Mouse (Mus musculus): ENCODE data around the gene Mrps12. TPM values are rescaled to one million over a fixed set of nuclear protein-coding genes. Genes with fewer than 3 reads are reported as not detected.
A peak's percentile ranks its signal among the peaks of the same experiment; 100 is the strongest.

Gene Mrps12
- polyA plus RNA-seq, 1 experiment from 2014 or later = 112 TPM

DNA sequence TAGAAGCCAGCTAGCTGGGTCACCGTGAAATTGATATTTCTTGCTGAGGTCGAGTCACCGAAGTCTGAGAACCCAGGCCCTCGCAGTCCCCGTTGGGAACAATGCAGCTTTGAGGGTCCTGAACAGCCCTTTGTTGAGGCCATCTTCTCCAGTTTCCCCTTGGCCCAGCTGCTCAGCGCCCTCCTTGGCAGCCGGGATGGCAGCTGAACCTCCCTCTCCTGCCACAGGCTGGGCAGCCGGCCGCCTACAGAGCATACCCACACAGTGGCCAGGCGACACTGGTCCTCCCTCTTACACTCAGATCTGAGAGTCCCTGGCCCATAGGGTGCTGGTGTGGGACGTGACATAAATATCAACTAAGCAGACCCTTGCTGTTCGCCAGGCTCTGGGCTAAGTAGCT is 32.5 kb upstream of the Mrps12 start:
- H3K27me3 ChIP-seq = no peaks in the 10 kb centered on the region
- ATAC-seq = peak; percentile 77
- H3K4me2 ChIP-seq (replicated peaks) = no peak overlapping the region
- peaks cover 42% of the 10 kb centered on the region for H3K36me3 ChIP-seq
- H3K9me3 ChIP-seq = no peaks in the 10 kb centered on the region
- H3K27ac ChIP-seq = peak overlapping the region; percentile 45; the same call in 1 of the 2 replicates
- H3K4me3 ChIP-seq (replicated peaks) = no peak overlapping the region
- peaks cover 6% of the 10 kb centered on the region; the same call in 1 of the 2 replicates for H3K4me1 ChIP-seq (replicated peaks)
- WGBS = 59% methylated on average over 12 of the region's 12 CpGs
- no peak overlapping the region for H3K9ac ChIP-seq (replicated peaks)

DNA sequence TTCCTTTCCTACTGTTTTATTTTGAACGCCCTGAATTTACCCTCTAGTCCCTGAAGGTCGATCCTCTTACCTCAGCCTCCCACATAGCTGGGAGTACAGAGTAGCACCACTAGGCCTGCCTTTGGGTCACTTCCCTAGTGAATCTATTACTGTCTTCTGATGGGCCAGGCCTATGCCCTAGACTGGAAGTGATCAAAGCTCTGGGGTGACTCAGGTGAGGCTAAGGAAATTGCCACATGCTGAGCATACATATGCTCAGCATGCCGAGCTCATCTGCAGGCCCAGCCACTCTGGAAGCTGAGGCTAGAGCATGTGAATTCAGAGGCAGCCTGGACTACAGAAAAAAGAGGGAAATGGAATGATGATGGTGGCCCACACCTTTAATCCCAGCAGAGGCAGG is 31.5 kb upstream of the Mrps12 start:
- Histone ChIP-seq H3K9me3 (no peaks in the 10 kb centered on the region), H3K4me2 (replicated peaks) (no peak overlapping the region), H3K4me1 (replicated peaks) (peaks cover 15% of the 10 kb centered on the region), H3K4me3 (replicated peaks) (no peak overlapping the region), H3K36me3 (peaks cover 38% of the 10 kb centered on the region), H3K27me3 (no peaks in the 10 kb centered on the region), H3K27ac (no peak overlapping the region), H3K9ac (replicated peaks) (0 out of 2 replicates have a peak overlapping the region, but pooled peaks have one; percentile 1)
- 77% methylated on average over 3 of the region's 3 CpGs for WGBS
- ATAC-seq = no peak

DNA sequence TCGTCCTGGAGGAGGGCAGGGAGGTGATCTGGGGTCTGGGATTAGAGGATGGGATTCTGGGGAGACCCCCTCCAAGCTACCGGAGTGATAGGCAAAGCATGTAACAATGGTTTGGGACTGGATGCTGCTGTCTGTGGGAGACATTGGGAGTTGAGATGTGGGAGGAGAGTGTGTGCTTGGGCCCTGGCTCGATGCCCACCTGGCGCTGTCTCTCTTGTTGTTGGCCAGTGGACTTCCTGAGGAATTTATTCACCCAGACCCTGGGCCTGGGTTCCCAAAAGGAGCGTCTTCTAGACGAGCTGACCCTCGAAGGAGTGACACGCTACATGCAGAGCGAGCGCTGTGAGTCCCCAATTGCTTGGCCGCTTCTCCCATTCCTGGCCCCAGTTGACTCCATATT is 30.2 kb upstream of the Mrps12 start:
- no peaks in the 10 kb centered on the region for H3K9me3 ChIP-seq
- no peak overlapping the region for H3K4me2 ChIP-seq (replicated peaks)
- peaks cover 30% of the 10 kb centered on the region for H3K36me3 ChIP-seq
- no peaks in the 10 kb centered on the region for H3K27me3 ChIP-seq
- WGBS = 89% methylated on average over 11 of the region's 11 CpGs
- no peak overlapping the region for H3K4me3 ChIP-seq (replicated peaks)
- H3K27ac ChIP-seq = no peak overlapping the region
- no peak overlapping the region for H3K9ac ChIP-seq (replicated peaks)
- no peak for ATAC-seq
- H3K4me1 ChIP-seq (replicated peaks) = peaks cover 27% of the 10 kb centered on the region

DNA sequence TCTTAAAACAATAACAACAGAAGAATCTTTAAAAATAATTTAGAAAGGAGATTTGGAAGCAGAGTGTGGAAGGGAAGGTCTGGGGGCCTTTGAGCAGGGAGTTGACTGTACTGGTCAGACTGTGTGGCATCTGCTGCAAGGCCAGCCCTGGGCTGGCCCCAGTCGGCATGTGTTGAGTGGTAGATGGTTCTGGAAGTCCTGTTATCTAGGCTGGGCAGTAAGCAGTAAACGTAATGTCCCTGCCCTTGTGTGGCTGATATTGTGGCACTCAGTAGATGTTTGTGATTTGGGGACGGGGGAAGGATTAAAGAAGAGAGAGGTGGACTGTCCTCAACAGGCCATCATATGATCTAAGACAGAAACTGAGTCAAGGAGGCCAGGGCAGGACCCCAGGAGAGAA is 28.7 kb upstream of the Mrps12 start:
- Histone ChIP-seq H3K9ac (replicated peaks) (no peak overlapping the region), H3K27me3 (no peaks in the 10 kb centered on the region), H3K27ac (no peak overlapping the region), H3K4me3 (replicated peaks) (no peak overlapping the region), H3K4me1 (replicated peaks) (peaks cover 34% of the 10 kb centered on the region), H3K36me3 (peaks cover 23% of the 10 kb centered on the region; the same call in 1 of the 2 replicates), H3K4me2 (replicated peaks) (no peak overlapping the region), H3K9me3 (no peaks in the 10 kb centered on the region)
- ATAC-seq = no peak
- 94% methylated on average over 3 of the region's 3 CpGs for WGBS

DNA sequence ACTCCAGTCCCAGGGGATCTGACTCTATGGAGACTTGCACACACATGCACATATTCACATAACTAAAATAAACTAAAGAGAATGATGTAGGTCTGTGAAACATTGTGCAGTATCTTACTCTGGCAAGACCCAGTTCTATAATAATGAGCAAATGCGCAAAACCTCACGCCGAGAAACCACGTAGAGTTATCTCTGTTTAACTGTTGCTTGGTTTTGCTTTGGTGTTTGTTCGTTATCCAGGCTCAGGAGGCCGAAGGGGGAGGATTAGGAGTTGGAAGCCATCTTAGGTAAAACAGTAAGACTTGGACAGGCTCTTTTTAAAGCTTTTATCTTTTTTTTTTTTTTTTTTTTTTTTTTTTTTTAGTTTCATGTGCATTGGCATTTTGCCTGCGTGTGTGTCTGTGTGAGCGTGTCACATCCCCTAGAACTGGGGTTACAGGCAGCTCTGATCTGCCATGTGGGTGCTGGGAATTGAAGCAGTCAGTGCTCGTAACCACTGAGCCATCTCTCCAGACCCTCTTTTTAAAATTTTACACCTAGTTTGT is 27.9 kb upstream of the Mrps12 start:
- 92% methylated on average over 9 of the region's 9 CpGs for WGBS
- H3K9ac ChIP-seq (replicated peaks) = no peak overlapping the region
- peaks cover 41% of the 10 kb centered on the region for H3K4me1 ChIP-seq (replicated peaks)
- H3K27me3 ChIP-seq = no peaks in the 10 kb centered on the region
- H3K27ac ChIP-seq = no peak overlapping the region
- H3K36me3 ChIP-seq = peaks cover 16% of the 10 kb centered on the region; the same call in 1 of the 2 replicates
- H3K4me2 ChIP-seq (replicated peaks) = no peak overlapping the region
- no peak overlapping the region for H3K4me3 ChIP-seq (replicated peaks)
- no peak for ATAC-seq
- H3K9me3 ChIP-seq = no peaks in the 10 kb centered on the region

DNA sequence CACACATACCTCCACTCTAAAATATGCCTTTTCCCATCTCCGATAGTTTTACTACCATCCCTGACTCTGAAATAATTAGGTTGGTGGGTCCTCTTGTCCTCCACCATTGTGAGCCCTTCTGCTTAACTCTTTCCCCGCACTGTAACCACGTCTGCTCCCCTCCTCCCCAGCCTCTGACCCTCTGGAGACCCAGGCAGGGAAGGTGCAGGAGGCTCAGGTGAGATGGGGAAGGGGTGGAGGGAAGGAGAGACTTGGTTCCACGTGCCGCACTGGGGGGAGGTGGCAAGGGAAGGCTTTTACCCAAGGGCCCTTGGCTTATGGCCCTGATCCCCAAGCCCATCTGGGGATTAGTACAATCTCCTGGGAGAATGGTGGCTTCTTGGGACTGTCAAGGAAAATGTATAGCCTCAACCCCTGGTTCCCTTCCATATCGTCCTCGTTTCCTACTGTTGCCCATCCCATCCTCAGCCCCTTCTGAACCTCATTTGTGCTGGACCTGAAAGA is 25.9 kb upstream of the Mrps12 start, which contains the start of gene Nfkbib:
TSS of gene Nfkbib (minus strand) at position 51 of the 504 bp plus-strand sequence.
- H3K9ac ChIP-seq (replicated peaks) = peak within 1 kb of the TSS; percentile 76
- no peaks in the 10 kb centered on the region for H3K27me3 ChIP-seq
- no peaks in the 10 kb centered on the region for H3K9me3 ChIP-seq
- WGBS = 71% methylated on average over 7 of the region's 7 CpGs
- H3K4me2 ChIP-seq (replicated peaks) = peak within 1 kb of the TSS; percentile 71
- peaks cover 36% of the 10 kb centered on the region for H3K4me1 ChIP-seq (replicated peaks)
- peak within 1 kb of the TSS; percentile 75 for H3K4me3 ChIP-seq (replicated peaks)
- H3K36me3 ChIP-seq = peaks cover 12% of the 10 kb centered on the region
- H3K27ac ChIP-seq = no peak within 1 kb of the TSS; the same call in 1 of the 2 replicates
- ATAC-seq = no peak

DNA sequence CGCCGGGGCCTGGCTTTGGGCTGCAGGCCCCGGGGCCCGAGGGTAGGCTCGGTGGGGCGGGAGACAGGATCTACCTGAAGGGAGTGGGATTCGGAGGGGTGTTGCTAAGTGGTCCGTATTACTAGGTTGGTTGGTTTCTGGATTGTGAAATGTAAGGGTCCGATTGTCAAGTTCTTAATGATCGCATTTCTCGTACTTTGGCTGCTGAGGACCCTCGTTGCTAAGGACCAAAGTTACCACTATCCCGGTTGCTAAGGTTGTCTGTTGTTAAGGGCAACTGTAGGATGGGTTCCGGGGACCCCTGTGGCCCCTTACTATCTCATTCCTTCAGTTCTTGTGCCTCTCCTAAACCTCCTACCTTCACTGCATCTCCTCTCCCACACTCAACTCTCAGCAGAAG is 25.3 kb upstream of the Mrps12 start:
- H3K9me3 ChIP-seq = no peaks in the 10 kb centered on the region
- H3K36me3 ChIP-seq = peaks cover 11% of the 10 kb centered on the region
- H3K9ac ChIP-seq (replicated peaks) = peak overlapping the region; percentile 76
- 3% methylated on average over 14 of the region's 14 CpGs for WGBS
- H3K4me1 ChIP-seq (replicated peaks) = peaks cover 36% of the 10 kb centered on the region
- H3K4me3 ChIP-seq (replicated peaks) = peak overlapping the region; percentile 75
- peak; percentile 28 for ATAC-seq
- peak overlapping the region; percentile 71 for H3K4me2 ChIP-seq (replicated peaks)
- H3K27ac ChIP-seq = no peak overlapping the region; the same call in 1 of the 2 replicates
- H3K27me3 ChIP-seq = no peaks in the 10 kb centered on the region

DNA sequence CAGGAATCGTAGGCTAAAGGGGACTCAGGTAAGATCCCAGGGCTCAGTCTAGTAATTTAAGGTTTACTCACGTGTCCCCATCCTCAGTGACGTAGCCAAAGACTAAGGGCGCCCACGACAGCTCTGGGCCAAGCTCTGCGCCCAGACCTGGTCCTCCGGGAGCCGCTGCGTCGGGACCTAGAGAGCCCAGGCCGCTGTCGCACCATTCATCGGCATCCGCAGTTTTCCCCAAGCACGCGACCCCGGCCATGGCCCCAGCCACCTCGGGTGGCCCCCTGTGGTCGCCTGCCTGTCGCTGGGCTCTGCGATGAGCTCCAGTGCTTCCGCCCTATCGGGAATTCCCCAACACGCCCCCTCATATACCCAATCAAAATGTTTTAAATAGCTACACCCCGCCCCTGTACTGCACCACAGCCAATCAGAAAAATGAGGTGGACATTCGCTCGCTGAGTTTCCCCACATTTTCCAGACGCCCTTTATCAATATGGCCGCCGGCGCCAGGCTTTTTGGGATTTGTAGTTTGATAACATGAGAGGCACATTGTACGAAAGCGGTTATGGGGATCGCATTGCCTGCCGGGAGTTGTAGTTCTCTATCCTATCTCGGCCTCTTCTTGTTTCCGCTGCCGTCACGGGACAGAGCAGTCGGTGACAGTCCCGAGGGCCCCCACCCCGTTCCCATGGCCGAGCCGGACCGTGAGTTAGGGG is 24.7 kb upstream of the Mrps12 start, which contains the start of gene Sirt2:
TSS of gene Sirt2 (plus strand) at position 563 of the 707 bp plus-strand sequence.
- Histone ChIP-seq H3K4me1 (replicated peaks) (peaks cover 36% of the 10 kb centered on the region), H3K4me2 (replicated peaks) (peak within 1 kb of the TSS; percentile 71), H3K9me3 (no peaks in the 10 kb centered on the region), H3K27me3 (no peaks in the 10 kb centered on the region), H3K9ac (replicated peaks) (peak within 1 kb of the TSS; percentile 76), H3K4me3 (replicated peaks) (peak within 1 kb of the TSS; percentile 75), H3K27ac (no peak within 1 kb of the TSS; the same call in 1 of the 2 replicates), H3K36me3 (peaks cover 17% of the 10 kb centered on the region)
- WGBS = under 1% methylated on average over 45 of the region's 45 CpGs
- peak; percentile 98 for ATAC-seq

DNA sequence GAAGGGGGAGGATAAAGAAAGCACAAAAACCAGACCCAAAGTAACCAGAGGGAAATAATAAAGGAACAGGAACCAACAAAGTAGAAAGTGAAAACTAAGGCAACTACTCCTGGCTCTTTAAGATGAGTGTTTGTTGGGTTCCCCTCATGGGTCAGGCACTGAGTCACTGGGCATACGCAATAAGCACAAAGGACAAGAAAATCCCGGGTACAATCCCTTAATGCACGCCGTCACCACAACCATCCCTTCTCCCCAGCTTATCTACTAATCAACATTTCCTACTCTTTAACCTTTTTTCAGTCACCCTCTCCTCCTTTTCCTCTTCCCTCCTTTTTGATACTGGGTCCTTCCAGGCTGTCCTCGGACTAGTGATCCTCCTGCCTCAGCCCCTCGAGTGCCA is 23.6 kb upstream of the Mrps12 start:
- H3K9me3 ChIP-seq = no peaks in the 10 kb centered on the region
- peak overlapping the region; percentile 75 for H3K4me3 ChIP-seq (replicated peaks)
- peak overlapping the region; percentile 73; the same call in 1 of the 2 replicates for H3K9ac ChIP-seq (replicated peaks)
- peak overlapping the region; percentile 70 for H3K4me2 ChIP-seq (replicated peaks)
- WGBS = 84% methylated on average over 6 of the region's 6 CpGs
- no peak for ATAC-seq
- H3K27me3 ChIP-seq = no peaks in the 10 kb centered on the region
- no peak overlapping the region for H3K27ac ChIP-seq
- peaks cover 36% of the 10 kb centered on the region for H3K4me1 ChIP-seq (replicated peaks)
- peaks cover 28% of the 10 kb centered on the region for H3K36me3 ChIP-seq

DNA sequence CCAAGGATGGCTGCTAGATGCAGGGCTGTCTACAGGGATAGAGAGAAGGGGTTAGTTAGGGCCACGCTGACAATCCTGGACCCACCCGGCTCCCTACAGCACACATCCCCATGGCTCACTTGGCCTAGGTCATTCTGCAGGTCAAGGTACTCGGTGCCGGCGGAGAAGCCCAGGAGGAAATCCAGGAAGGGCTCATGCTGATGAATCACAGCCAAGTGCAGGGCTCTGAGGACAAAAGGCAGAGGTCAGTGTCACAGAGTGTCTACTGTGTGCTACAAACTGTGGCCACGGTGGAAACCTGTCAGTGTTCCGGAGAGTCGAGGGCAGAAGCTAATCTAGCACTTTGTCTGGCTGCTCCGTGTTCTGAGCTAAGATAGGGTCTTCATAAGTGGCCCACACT is 20.3 kb upstream of the Mrps12 start:
- peaks cover 14% of the 10 kb centered on the region for H3K4me1 ChIP-seq (replicated peaks)

DNA sequence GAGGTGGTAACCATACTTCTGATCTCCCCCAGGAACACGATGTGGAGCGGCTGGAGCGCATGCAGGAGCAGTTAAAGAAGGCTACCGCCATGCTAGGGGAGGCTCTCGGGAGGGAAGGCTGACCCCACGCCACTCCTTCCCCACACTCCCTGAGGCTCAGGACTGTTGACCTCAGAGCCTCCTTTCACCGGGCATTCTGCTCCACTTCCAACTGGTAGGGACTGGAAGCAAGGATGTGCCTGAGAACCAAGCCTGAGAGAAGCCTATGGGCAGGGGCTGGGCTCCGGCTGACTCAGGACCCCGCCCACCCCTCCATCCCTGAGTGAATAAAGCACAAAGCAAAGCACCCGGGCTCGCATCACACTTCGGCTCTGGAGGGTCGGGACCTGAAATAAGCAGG is 17.0 kb upstream of the Mrps12 start:
- peaks cover 12% of the 10 kb centered on the region for H3K27me3 ChIP-seq
- no peak for ATAC-seq
- H3K4me3 ChIP-seq (replicated peaks) = no peak overlapping the region
- WGBS = 76% methylated on average over 13 of the region's 13 CpGs
- H3K4me1 ChIP-seq (replicated peaks) = peaks cover 8% of the 10 kb centered on the region; the same call in 1 of the 2 replicates
- H3K36me3 ChIP-seq = peaks cover 59% of the 10 kb centered on the region
- H3K9me3 ChIP-seq = no peaks in the 10 kb centered on the region
- no peak overlapping the region for H3K27ac ChIP-seq
- H3K4me2 ChIP-seq (replicated peaks) = no peak overlapping the region
- H3K9ac ChIP-seq (replicated peaks) = no peak overlapping the region

More for the DNA sequence above, 20.3 kb upstream of the Mrps12 start:
- no peak overlapping the region for H3K4me3 ChIP-seq (replicated peaks)
- no peak for ATAC-seq
- 95% methylated on average over 9 of the region's 9 CpGs for WGBS
- H3K9ac ChIP-seq (replicated peaks) = no peak overlapping the region
- peaks cover 52% of the 10 kb centered on the region for H3K36me3 ChIP-seq
- no peaks in the 10 kb centered on the region; the same call in 1 of the 2 replicates for H3K27me3 ChIP-seq
- no peak overlapping the region for H3K27ac ChIP-seq
- H3K9me3 ChIP-seq = no peaks in the 10 kb centered on the region
- no peak overlapping the region for H3K4me2 ChIP-seq (replicated peaks)

DNA sequence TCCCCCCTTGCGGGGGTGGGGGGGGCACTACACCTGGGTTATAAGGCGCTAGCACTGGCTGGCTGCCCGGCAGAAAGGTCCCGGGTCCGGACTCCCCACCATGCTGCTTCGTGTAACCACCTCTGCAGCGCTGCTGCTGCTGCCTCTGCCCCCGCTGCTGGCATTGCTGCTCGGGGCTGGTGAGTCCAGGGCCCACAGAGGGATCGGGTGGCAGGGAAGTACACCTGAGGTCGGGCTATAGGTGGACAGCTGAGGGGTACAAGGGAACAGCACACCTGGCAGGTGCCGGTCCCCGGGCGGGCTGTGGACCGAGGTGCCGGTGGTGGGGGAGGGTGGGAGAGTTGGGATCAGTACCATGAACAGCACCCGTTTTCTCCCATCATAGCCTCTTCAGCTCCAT is 14.5 kb upstream of the Mrps12 start, which contains the start of gene Ccer2:
TSS of gene Ccer2 (plus strand) at position 96 of the 400 bp plus-strand sequence.
- H3K27me3 ChIP-seq = peaks cover 12% of the 10 kb centered on the region
- H3K4me3 ChIP-seq (replicated peaks) = 0 out of 2 replicates have a peak within 1 kb of the TSS, but pooled peaks have one; percentile 6
- H3K4me1 ChIP-seq (replicated peaks) = peaks cover 8% of the 10 kb centered on the region; the same call in 1 of the 2 replicates
- 4% methylated on average over 17 of the region's 17 CpGs for WGBS
- H3K27ac ChIP-seq = no peak within 1 kb of the TSS
- peaks cover 46% of the 10 kb centered on the region for H3K36me3 ChIP-seq
- ATAC-seq = peak; percentile 38; the same call in 1 of the 2 replicates
- no peaks in the 10 kb centered on the region for H3K9me3 ChIP-seq
- peak within 1 kb of the TSS; percentile 46 for H3K9ac ChIP-seq (replicated peaks)
- peak within 1 kb of the TSS; percentile 42 for H3K4me2 ChIP-seq (replicated peaks)
